Mouse (Mus musculus) stomach, embryonic 16.5 days (tissue): ENCODE measurements at regions not wholly inside any gene's neighbourhood (a gene's known extent, or its start where the extent isn't known, plus 50 kb on each side); places are given as distances from the start of the nearest gene placed in this dataset.
A peak's percentile ranks its signal among the peaks of the same experiment; 100 is the strongest.

Experiments
- ATAC-seq: fragments of 200-750 bp; cut with Nextera tagmentation; 2 replicates; pipeline ENCODE4 v1.8.0; 2017; ENCODE audit warnings: moderate number of reproducible peaks, moderate TSS enrichment; ENCODE audit not compliant: insufficient read depth, low FRiP score
- H3K27ac ChIP-seq: fragments of 300-500 bp; sonication (generic); 2 replicates; pipeline ENCODE4 v1.5.1; 2014; ENCODE audit warnings: low read length
- H3K27me3 ChIP-seq: fragments of 300-500 bp; sonication (generic); 2 replicates; pipeline ENCODE4 v1.6.1; 2014; ENCODE audit warnings: low read length, control low read depth, mixed read lengths; ENCODE audit not compliant: control insufficient read depth, insufficient read depth
- H3K36me3 ChIP-seq: fragments of 300-500 bp; sonication (generic); 2 replicates; pipeline ENCODE4 v1.6.1; 2014; ENCODE audit warnings: low read length; ENCODE audit not compliant: control insufficient read depth, insufficient read depth
- H3K4me1 ChIP-seq: fragments of 300-500 bp; sonication (generic); 2 replicates; pipeline ENCODE4 v1.6.1; 2014; ENCODE audit warnings: low read length, control low read depth, mixed read lengths; ENCODE audit not compliant: control insufficient read depth, insufficient read depth
- H3K4me2 ChIP-seq: fragments of 300-500 bp; sonication (generic); 2 replicates; pipeline ENCODE4 v1.6.1; 2014; ENCODE audit warnings: low read depth, low read length, mixed read lengths
- H3K4me3 ChIP-seq: fragments of 300-500 bp; sonication (generic); replicated peaks from 2 replicates; pipeline ENCODE4 v1.5.1; 2014; ENCODE audit warnings: mild to moderate bottlenecking, low read length
- H3K9ac ChIP-seq: fragments of 300-500 bp; sonication (generic); 2 replicates; pipeline ENCODE4 v1.6.1; 2014; ENCODE audit warnings: low read length
- H3K9me3 ChIP-seq: fragments of 300-500 bp; sonication (generic); replicated peaks from 2 replicates; pipeline ENCODE4 v1.6.1; 2016; ENCODE audit warnings: low read length, control low read depth; ENCODE audit not compliant: control insufficient read depth
- WGBS: fragments of 180-500 bp; shearing (Covaris S2); extraction: QIAGEN DNeasy Blood & Tissue Kit; methylation state at CpG from one replicate; pipeline ENCODE4 v1.1.7; 2014; 5-methylcytosine and 5-hydroxymethylcytosine counted together

DNA sequence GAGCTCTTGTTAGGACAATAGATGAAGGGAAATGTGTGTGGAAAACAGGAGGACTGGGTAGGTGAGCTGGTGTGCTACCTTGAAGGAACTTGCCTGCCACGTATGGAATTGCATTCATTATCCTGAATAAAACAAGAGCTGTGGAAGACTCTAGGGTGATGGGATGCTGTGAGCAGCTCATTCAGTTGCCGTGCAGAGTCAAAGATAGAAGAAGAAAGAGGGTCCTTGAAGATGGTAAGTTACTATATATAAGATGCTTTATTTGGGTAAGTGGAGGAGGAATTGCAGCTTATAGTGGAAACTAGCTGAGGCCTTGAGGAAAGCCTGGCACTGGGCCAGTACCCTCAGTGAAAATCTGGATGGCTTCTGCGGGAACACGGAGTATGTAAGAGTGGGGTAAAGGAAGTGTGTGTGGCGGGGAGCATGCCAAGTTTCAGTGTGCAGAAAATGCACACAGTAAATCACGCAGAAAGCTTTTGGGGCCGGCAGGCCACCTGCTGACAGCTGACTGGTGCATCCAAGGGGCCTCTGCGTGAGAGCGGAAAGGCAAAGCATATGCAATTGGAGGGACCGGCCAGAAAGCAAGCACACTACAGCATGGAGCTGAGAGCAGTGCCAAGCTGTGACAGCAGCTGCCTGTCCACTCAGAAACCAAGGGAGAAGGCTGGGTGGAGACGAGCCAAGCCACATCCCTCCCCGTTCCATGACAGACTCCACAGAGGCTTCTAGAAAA lies 149.7 kb upstream of the Vldlr start:
- no peaks in the 10 kb centered on the region for H3K36me3 ChIP-seq
- H3K9me3 ChIP-seq: no peaks in the 10 kb centered on the region
- H3K9ac ChIP-seq: no peak overlapping the region
- H3K27ac ChIP-seq: no peak overlapping the region
- H3K4me1 ChIP-seq: peaks cover 7% of the 10 kb centered on the region
- ATAC-seq: peak; percentile 86
- no peaks in the 10 kb centered on the region for H3K27me3 ChIP-seq
- H3K4me3 ChIP-seq: no peak overlapping the region
- WGBS: 37% methylated on average over 12 of the region's 12 CpGs
- H3K4me2 ChIP-seq: no peak overlapping the region; the same call in 1 of the 2 replicates

DNA sequence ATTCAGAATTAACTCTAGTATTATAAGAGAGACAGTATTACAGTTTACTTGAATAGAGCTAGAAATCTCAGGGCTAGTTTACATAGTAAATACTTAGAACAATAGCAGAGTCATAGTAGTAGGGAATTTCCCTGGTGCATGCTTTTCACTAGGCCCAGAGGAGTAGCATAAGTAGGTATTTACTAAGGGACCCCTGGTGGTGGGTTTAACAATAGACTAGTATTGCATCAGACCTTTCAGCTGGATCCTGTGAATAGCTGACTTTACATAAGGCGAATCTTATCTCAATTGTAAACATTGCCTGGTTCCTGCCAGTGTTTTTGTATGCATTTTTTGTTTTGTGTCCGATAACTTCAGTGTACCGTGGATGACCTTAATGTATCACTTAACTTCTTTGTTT lies 143.0 kb upstream of the Vldlr start:
- Histone ChIP-seq H3K27ac (no peak overlapping the region), H3K4me2 (no peak overlapping the region), H3K4me1 (0 out of 2 replicates have a peak, but pooled peaks cover 7% of the 10 kb centered on the region), H3K4me3 (no peak overlapping the region), H3K9me3 (no peaks in the 10 kb centered on the region), H3K36me3 (no peaks in the 10 kb centered on the region), H3K27me3 (no peaks in the 10 kb centered on the region), H3K9ac (no peak overlapping the region)
- WGBS: 65% methylated on average over 3 of the region's 3 CpGs
- ATAC-seq: no peak

DNA sequence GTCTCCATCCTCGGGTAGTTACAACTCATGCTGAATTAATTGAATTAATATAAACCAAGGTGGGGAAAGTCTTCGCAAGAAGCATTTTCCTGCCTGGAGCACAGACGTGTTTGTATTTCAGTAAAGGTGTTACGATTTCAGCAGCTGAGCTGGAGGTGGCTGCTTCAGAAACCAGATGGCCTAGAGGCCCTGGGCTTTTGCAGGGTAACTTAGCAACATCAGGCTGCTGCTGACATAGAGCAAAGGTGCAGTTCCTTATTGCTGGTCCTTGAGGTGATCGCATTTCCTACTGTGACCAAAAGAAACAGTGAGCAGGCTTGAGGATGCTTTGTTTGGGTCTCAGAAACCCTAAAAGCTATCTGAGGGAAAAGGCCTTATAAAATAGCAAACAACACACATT lies 141.3 kb upstream of the Vldlr start:
- no peaks in the 10 kb centered on the region for H3K36me3 ChIP-seq
- WGBS: 58% methylated on average over 5 of the region's 5 CpGs

DNA sequence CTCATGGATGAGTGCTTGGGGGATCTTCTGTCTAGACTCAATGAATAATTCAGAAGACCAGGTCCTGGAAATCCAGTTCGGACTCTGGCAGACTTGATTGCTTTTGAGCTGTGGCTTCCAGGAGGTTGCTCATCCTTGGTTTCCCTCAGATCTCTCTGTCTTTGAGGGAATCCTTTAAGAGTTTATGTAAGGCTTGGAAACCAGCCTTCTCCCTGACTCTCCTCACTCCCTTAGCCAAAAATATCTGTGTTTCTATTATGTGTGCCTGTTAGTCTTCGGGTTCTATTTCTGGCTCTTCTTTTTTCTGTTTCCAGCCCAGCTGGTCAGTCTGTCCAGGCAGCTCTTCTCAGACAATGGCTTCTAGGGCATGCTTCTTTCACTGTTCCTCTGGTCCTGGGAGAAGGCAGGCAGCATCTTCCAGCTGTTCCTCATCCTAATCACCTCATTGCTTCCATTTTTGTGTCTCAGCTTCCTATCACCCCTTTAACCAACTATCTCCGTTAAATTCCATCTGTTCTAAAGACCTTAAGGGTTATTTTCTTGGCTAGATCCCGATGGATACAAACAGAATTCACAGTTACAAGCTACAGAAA lies 139.3 kb upstream of the Vldlr start:
- 41% methylated on average over 4 of the region's 4 CpGs for WGBS
- no peak overlapping the region for H3K4me2 ChIP-seq
- no peaks in the 10 kb centered on the region for H3K27me3 ChIP-seq
- ATAC-seq: no peak
- no peak overlapping the region for H3K9ac ChIP-seq
- H3K27ac ChIP-seq: no peak overlapping the region
- no peak overlapping the region for H3K4me3 ChIP-seq
- H3K4me1 ChIP-seq: 0 out of 2 replicates have a peak, but pooled peaks cover 7% of the 10 kb centered on the region
- H3K9me3 ChIP-seq: no peaks in the 10 kb centered on the region
- no peaks in the 10 kb centered on the region for H3K36me3 ChIP-seq

More for the DNA sequence above, 141.3 kb upstream of the Vldlr start:
- H3K9ac ChIP-seq: no peak overlapping the region
- ATAC-seq: no peak
- 0 out of 2 replicates have a peak, but pooled peaks cover 7% of the 10 kb centered on the region for H3K4me1 ChIP-seq
- no peak overlapping the region for H3K27ac ChIP-seq
- H3K4me2 ChIP-seq: no peak overlapping the region
- no peaks in the 10 kb centered on the region for H3K27me3 ChIP-seq
- H3K9me3 ChIP-seq: no peaks in the 10 kb centered on the region
- no peak overlapping the region for H3K4me3 ChIP-seq

DNA sequence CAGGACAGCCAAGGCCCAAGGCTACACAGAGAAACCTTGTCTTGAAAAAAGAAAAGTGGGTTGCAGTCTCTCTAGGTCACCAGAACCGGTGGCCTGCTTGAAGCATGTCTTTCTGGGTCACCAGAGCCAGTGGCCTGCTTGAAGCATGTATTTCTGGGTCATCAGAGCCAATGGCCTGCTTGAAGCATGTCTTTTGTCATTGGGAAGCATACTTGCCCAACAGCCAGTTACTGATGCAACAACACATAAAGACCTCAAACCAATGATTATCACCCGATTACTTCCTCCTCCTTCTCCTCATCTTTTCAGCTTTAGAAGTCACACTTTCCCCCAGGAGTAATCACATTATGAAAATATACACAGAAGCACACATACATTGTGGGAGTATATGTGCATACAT lies 128.9 kb upstream of the Vldlr start:
- Histone ChIP-seq H3K36me3 (no peaks in the 10 kb centered on the region), H3K27me3 (no peaks in the 10 kb centered on the region), H3K9ac (no peak overlapping the region), H3K27ac (no peak overlapping the region), H3K4me3 (no peak overlapping the region), H3K9me3 (no peaks in the 10 kb centered on the region), H3K4me1 (no peaks in the 10 kb centered on the region), H3K4me2 (no peak overlapping the region)
- 72% methylated on average over 2 of the region's 2 CpGs for WGBS
- ATAC-seq: no peak

DNA sequence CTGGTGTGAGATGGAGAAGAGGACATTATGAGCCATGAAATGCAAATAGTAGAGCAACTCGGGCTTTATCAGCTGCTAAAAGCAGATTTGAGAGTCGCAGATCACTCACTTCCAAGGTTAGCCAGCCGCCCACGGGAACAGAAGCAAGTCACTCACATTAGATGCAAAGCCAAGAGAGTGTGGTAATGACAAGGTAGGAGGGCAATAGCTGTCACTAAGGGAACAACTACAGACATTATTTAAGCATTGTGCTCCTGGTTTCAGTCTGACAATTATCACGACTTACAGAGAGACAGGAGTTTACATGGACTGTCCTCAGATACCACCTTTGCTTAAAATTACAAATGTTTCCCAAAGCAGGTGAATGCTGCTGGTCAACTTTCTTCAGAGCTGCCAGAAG lies 128.5 kb upstream of the Vldlr start:
- Histone ChIP-seq H3K4me2 (no peak overlapping the region), H3K27ac (no peak overlapping the region), H3K36me3 (no peaks in the 10 kb centered on the region), H3K27me3 (no peaks in the 10 kb centered on the region), H3K9ac (no peak overlapping the region), H3K4me1 (no peaks in the 10 kb centered on the region), H3K9me3 (no peaks in the 10 kb centered on the region), H3K4me3 (no peak overlapping the region)
- WGBS: 77% methylated on average over 5 of the region's 5 CpGs
- ATAC-seq: no peak

DNA sequence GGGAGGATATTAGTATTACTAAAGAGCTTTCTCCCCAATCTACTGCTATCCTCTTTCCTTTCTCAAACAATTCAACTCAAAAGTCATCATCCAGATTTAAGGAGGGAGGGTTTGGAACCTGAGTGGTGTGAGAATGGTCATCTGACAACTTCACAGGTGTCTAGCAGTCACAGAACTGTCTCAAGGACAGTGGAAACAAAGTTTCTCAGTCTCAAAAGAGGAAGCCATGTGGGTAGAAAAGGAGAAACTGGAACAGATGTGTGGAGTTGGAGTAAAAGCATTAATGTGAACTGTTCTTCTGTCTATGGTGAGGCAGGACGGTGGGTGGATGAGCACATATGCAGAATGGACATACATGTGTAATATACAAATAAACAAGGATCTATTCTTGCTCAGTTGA lies 127.2 kb upstream of the Vldlr start:
- H3K36me3 ChIP-seq: no peaks in the 10 kb centered on the region
- H3K9ac ChIP-seq: no peak overlapping the region
- no peaks in the 10 kb centered on the region for H3K9me3 ChIP-seq
- no peaks in the 10 kb centered on the region for H3K4me1 ChIP-seq
- no peaks in the 10 kb centered on the region for H3K27me3 ChIP-seq
- H3K27ac ChIP-seq: no peak overlapping the region
- WGBS: 81% methylated on average over 1 of the region's 1 CpGs
- ATAC-seq: no peak
- H3K4me2 ChIP-seq: no peak overlapping the region
- H3K4me3 ChIP-seq: no peak overlapping the region

DNA sequence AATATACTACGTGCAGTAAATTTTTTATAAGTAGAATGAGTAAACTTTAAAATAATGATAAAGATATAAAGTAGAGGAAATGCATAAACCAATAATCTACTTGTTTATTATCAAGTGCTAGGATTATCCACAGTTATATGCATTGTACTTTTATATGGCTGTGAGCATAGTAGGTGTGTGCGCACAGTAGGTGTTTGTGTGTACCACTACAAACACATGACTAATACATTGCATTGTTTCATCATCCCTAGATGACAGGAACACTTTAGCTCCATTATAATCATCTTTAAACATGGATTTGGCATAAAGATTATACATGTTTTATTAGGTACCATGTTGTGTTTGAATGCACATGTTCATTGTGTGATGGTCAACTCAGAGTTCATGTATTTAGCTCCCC lies 124.7 kb upstream of the Vldlr start:
- 90% methylated on average over 2 of the region's 2 CpGs for WGBS
- Histone ChIP-seq H3K4me2 (no peak overlapping the region), H3K36me3 (no peaks in the 10 kb centered on the region), H3K9me3 (no peaks in the 10 kb centered on the region), H3K4me3 (no peak overlapping the region), H3K9ac (no peak overlapping the region), H3K27ac (no peak overlapping the region), H3K27me3 (no peaks in the 10 kb centered on the region), H3K4me1 (no peaks in the 10 kb centered on the region)
- no peak for ATAC-seq

DNA sequence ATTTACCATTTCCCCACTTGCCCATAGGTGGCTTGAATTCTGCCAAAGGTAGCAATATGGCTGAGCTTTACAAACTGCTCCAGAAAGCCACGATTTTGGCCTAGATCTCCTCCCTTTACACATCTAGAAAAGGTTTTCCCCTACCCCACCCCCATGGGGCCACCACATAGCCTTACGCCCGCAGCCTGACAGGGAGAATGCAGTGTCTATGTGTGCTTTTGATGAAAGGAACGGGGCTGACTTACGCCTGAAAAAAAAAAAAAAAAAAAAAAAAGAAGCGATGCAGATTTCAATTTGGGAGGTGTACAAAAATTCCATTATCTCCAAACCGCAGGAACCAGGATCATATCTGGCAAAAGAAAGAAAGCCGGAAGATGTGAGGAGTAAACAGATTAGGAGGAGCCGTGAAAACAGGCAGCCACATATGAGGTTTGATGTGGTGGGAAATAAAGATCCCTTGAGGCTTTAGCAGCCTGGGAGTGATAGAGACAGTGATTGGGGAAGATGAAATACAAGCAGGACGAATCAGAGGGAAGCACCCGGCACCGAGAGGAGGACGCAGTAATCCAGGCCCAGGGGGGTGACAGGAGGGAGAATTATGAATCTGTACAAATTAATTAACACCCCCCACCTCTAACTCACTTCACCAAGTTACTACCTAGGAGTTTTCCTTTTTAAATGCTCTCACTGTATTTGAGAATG lies 121.4 kb upstream of the Vldlr start:
- 80% methylated on average over 13 of the region's 13 CpGs for WGBS
- H3K4me2 ChIP-seq: no peak overlapping the region
- no peaks in the 10 kb centered on the region for H3K9me3 ChIP-seq
- H3K4me3 ChIP-seq: no peak overlapping the region
- H3K9ac ChIP-seq: no peak overlapping the region
- no peaks in the 10 kb centered on the region for H3K36me3 ChIP-seq
- H3K27me3 ChIP-seq: no peaks in the 10 kb centered on the region
- no peak overlapping the region for H3K27ac ChIP-seq
- H3K4me1 ChIP-seq: no peaks in the 10 kb centered on the region
- ATAC-seq: no peak
